Comparison of ENCODE assay signal across 13 mouse cellular contexts in the genomic region with DNA sequence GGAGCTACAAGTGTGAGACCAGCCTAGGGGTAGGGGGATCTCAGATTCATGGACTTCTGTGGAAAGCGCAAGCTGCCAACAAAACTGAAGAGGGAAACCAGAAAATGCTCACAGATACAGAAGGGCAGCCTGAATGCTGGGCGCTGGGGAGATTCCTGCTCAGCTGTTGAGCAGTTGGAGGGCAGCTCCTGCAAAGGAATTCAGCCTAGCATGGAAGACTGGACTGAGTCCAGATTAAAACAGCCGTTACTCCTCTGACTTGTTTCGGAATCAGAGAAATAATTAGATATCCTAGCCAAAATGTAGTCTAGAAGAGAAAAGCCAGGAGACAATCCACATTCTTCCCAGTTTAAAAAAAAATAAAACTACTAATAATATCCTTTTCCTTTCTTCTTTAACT.
DNase-seq lines count a peak whose midpoint lies in the region; ATAC-seq and TF ChIP-seq lines count a peak whose summit lies in the region.
"Had no signal": no experiment of that assay in that cellular context is flagged by ENCODE, and none has a peak within 500 bp of the region (broad histone marks: within the 10 kb centered on the region; RNA-seq: fewer than 3 reads in every experiment).

No protein-coding gene starts in this region.

- no peak for TF ChIP-seq EP300 in heart, postnatal 0 days (IDR thresholded peaks at IDR 0.05; ENCODE audit: low read depth)

- no peak for TF ChIP-seq CTCF in heart, postnatal 0 days (IDR thresholded peaks at IDR 0.05; ENCODE audit: low read depth)

- no peaks in the 10 kb centered on the region for H3K36me3 ChIP-seq in limb, embryonic 14.5 days (ENCODE audit: control insufficient read depth, insufficient read depth, low read length)
- no peaks in the 10 kb centered on the region for H3K36me3 ChIP-seq in limb, embryonic 10.5 days
- no peaks in the 10 kb centered on the region for H3K36me3 ChIP-seq in heart, postnatal 0 days (replicated peaks; ENCODE audit: control insufficient read depth, insufficient read depth, low read length)
- H3K36me3 ChIP-seq: hindbrain, embryonic 15.5 days; limb, embryonic 13.5 days had no signal

- H3K4me1 ChIP-seq in limb, embryonic 14.5 days (ENCODE audit: control insufficient read depth, insufficient read depth, low read length), result no peaks in the 10 kb centered on the region
- no peaks in the 10 kb centered on the region for H3K4me1 ChIP-seq in limb, embryonic 10.5 days
- H3K4me1 ChIP-seq in heart, postnatal 0 days (ENCODE audit: control insufficient read depth, insufficient read depth), result no peaks in the 10 kb centered on the region
- H3K4me1 ChIP-seq: hindbrain, embryonic 15.5 days; limb, embryonic 13.5 days had no signal

- no peak for TF ChIP-seq POLR2A in limb, embryonic 14.5 days (IDR thresholded peaks at IDR 0.05; ENCODE audit: borderline replicate concordance, extremely low read depth, insufficient read depth, insufficient read length)

- H3K9me3 ChIP-seq in limb, embryonic 14.5 days (ENCODE audit: control insufficient read depth, low read length), result no peaks in the 10 kb centered on the region
- H3K9me3 ChIP-seq in limb, embryonic 10.5 days (replicated peaks), result no peaks in the 10 kb centered on the region
- H3K9me3 ChIP-seq in heart, postnatal 0 days (replicated peaks; ENCODE audit: control insufficient read depth, low read length), result no peaks in the 10 kb centered on the region
- H3K9me3 ChIP-seq: hindbrain, embryonic 15.5 days; limb, embryonic 13.5 days had no signal

- ATAC-seq in limb, embryonic 14.5 days (ENCODE audit: low FRiP score, low read depth), result no peak
- no peak for ATAC-seq in heart, postnatal 0 days (ENCODE audit: insufficient read depth, low read depth)

- no peak overlapping the region for H3K4me3 ChIP-seq in limb, embryonic 14.5 days (replicated peaks; ENCODE audit: low read length)
- no peak overlapping the region for H3K4me3 ChIP-seq in limb, embryonic 10.5 days
- no peak overlapping the region for H3K4me3 ChIP-seq in heart, postnatal 0 days (ENCODE audit: low read depth, low read length)
- H3K4me3 ChIP-seq: hindbrain, embryonic 15.5 days; limb, embryonic 13.5 days had no signal

- no peaks in the 10 kb centered on the region for H3K27me3 ChIP-seq in limb, embryonic 14.5 days (ENCODE audit: control insufficient read depth, insufficient read depth, low read length)
- H3K27me3 ChIP-seq in limb, embryonic 10.5 days (ENCODE audit: low read depth, poor library complexity, severe bottlenecking), result peaks cover 76% of the 10 kb centered on the region
- no peaks in the 10 kb centered on the region for H3K27me3 ChIP-seq in heart, postnatal 0 days (ENCODE audit: control insufficient read depth, insufficient read depth, low read length)
- H3K27me3 ChIP-seq: CH12.LX; hindbrain, embryonic 15.5 days had no signal

- intact Hi-C loops in gastrocnemius, postnatal 14 days (cut with DNase I; ENCODE audit: low total_unique reads), result no loop called here

- 71% methylated on average over 4 of the region's 4 CpGs for WGBS in limb, embryonic 14.5 days
- WGBS in limb, embryonic 10.5 days, result 91% methylated on average over 4 of the region's 4 CpGs
- 50% methylated on average over 4 of the region's 4 CpGs for WGBS in heart, postnatal 0 days

- DNase-seq in gastrocnemius, postnatal 14 days, result peak; percentile 5
- no peak for DNase-seq in gastrocnemius, adult 8-10 months (ENCODE audit: low spot score in 2 of 2)
- DNase-seq in limb, embryonic 14.5 days (ENCODE audit: low spot score), result peak; percentile 30
- DNase-seq in limb, embryonic 10.5 days (ENCODE audit: low spot score), result no peak
- DNase-seq in heart, postnatal 0 days (ENCODE audit: low spot score), result peak; percentile 10
- DNase-seq in lung, postnatal 10 days, result peak; percentile 40
- no peak for DNase-seq in retina, embryonic 14.5 days (ENCODE audit: low spot score)
- DNase-seq in urinary bladder, postnatal 25 days (ENCODE audit: low spot score), result no peak
- DNase-seq: thymus, postnatal 36 days had no signal

- no peak overlapping the region for H3K4me2 ChIP-seq in limb, embryonic 14.5 days (replicated peaks; ENCODE audit: low read depth, low read length, severe bottlenecking)
- H3K4me2 ChIP-seq in heart, postnatal 0 days (ENCODE audit: low read depth, low read length), result no peak overlapping the region
- H3K4me2 ChIP-seq: hindbrain, embryonic 15.5 days; limb, embryonic 13.5 days had no signal

- no peak overlapping the region for H3K9ac ChIP-seq in limb, embryonic 14.5 days (ENCODE audit: low read depth, low read length, severe bottlenecking)
- H3K9ac ChIP-seq in heart, postnatal 0 days (replicated peaks; ENCODE audit: low read depth, low read length), result no peak overlapping the region
- H3K9ac ChIP-seq: hindbrain, embryonic 15.5 days; limb, embryonic 13.5 days had no signal

- H3K27ac ChIP-seq in limb, embryonic 14.5 days (replicated peaks; ENCODE audit: low read depth, low read length), result no peak overlapping the region
- no peak overlapping the region for H3K27ac ChIP-seq in limb, embryonic 10.5 days
- no peak overlapping the region for H3K27ac ChIP-seq in heart, postnatal 0 days (ENCODE audit: low read depth)
- H3K27ac ChIP-seq: hindbrain, embryonic 15.5 days; limb, embryonic 13.5 days; macrophage had no signal

Comparison
In these comparisons a context has a peak if more than half of its experiments do, and no peak if none do; other contexts are left out.
1. DNase-seq: peak in gastrocnemius, postnatal 14 days (single experiment), limb, embryonic 14.5 days (single experiment), heart, postnatal 0 days (single experiment) and lung, postnatal 10 days (single experiment); none in gastrocnemius, adult 8-10 months (0 of 2), limb, embryonic 10.5 days (single experiment), retina, embryonic 14.5 days (single experiment) and urinary bladder, postnatal 25 days (single experiment).